Mouse (Mus musculus): ENCODE results near the gene Cog6.

Cog6 gene

GRCm38 (mm10) chr3:53038913-53039312 lies 21.9 kb upstream of the Cog6 start:
- in situ Hi-C loops (cut with MboI; ENCODE audit: low pct_unique_long_range_greater_than_20kb in 1 of 2, low sequenced_read_pairs in 2 of 2, unreplicated experiment in 1 of 2): loop anchor here (10.0 to 25.0 kb wide), 3 partner anchors 198 to 423 kb away; partner anchors contain the start of genes Nhlrc3 (in 1 of the 2) and Proser1 (in 1 of the 2)

- in situ Hi-C loops (cut with MboI; ENCODE audit: low pct_unique_long_range_greater_than_20kb in 1 of 2, low sequenced_read_pairs in 2 of 2, unreplicated experiment in 1 of 2): loop anchor here (10.0 to 25.0 kb wide), 3 partner anchors 200 to 425 kb away; partner anchors contain the start of genes Nhlrc3 (in 1 of the 2) and Proser1 (in 1 of the 2)
Measured at GRCm38 (mm10) chr3:53036941-53037340, 19.9 kb upstream of the Cog6 start.

GRCm38 (mm10) chr3:53036076-53036475 lies 19.0 kb upstream of the Cog6 start:
- in situ Hi-C loops (cut with MboI; ENCODE audit: low pct_unique_long_range_greater_than_20kb in 1 of 2, low sequenced_read_pairs in 2 of 2, unreplicated experiment in 1 of 2): loop anchor here (10.0 to 25.0 kb wide), 3 partner anchors 201 to 426 kb away; partner anchors contain the start of genes Nhlrc3 (in 1 of the 2) and Proser1 (in 1 of the 2)

GRCm38 (mm10) chr3:53033448-53033847 lies 16.4 kb upstream of the Cog6 start:
- in situ Hi-C loops (cut with MboI; ENCODE audit: low pct_unique_long_range_greater_than_20kb in 1 of 2, low sequenced_read_pairs in 2 of 2, unreplicated experiment in 1 of 2): loop anchor here (10.0 to 25.0 kb wide), 3 partner anchors 204 to 429 kb away; partner anchors contain the start of genes Nhlrc3 (in 1 of the 2) and Proser1 (in 1 of the 2)

GRCm38 (mm10) chr3:53032432-53032831 lies 15.4 kb upstream of the Cog6 start:
- in situ Hi-C loops (cut with MboI; ENCODE audit: low pct_unique_long_range_greater_than_20kb in 1 of 2, low sequenced_read_pairs in 2 of 2, unreplicated experiment in 1 of 2): loop anchor here (10.0 to 25.0 kb wide), 3 partner anchors 205 to 430 kb away; partner anchors contain the start of genes Nhlrc3 (in 1 of the 2) and Proser1 (in 1 of the 2)

- in situ Hi-C loops (cut with MboI; ENCODE audit: low pct_unique_long_range_greater_than_20kb in 1 of 2, low sequenced_read_pairs in 2 of 2, unreplicated experiment in 1 of 2): loop anchor here (10.0 to 25.0 kb wide), 3 partner anchors 206 to 431 kb away; partner anchors contain the start of genes Nhlrc3 (in 1 of the 2) and Proser1 (in 1 of the 2)
Measured at GRCm38 (mm10) chr3:53031586-53031985, 14.5 kb upstream of the Cog6 start.

GRCm38 (mm10) chr3:53029046-53029445 lies 12.0 kb upstream of the Cog6 start:
- in situ Hi-C loops (cut with MboI; ENCODE audit: low pct_unique_long_range_greater_than_20kb in 1 of 2, low sequenced_read_pairs in 2 of 2, unreplicated experiment in 1 of 2): loop anchor here (25.0 kb wide), 2 partner anchors 208 to 433 kb away; partner anchors contain the start of genes Nhlrc3 (in 1 of the 2) and Proser1 (in 1 of the 2)

- in situ Hi-C loops (cut with MboI; ENCODE audit: low pct_unique_long_range_greater_than_20kb in 1 of 2, low sequenced_read_pairs in 2 of 2, unreplicated experiment in 1 of 2): loop anchor here (25.0 kb wide), 2 partner anchors 210 to 435 kb away; partner anchors contain the start of genes Nhlrc3 (in 1 of the 2) and Proser1 (in 1 of the 2)
Measured at GRCm38 (mm10) chr3:53027333-53027732, 10.3 kb upstream of the Cog6 start.

GRCm38 (mm10) chr3:53007411-53007810 lies 9.6 kb downstream of the Cog6 start:
- in situ Hi-C loops (cut with MboI; ENCODE audit: low pct_unique_long_range_greater_than_20kb in 1 of 2, low sequenced_read_pairs in 2 of 2, unreplicated experiment in 1 of 2): no loop called here

- in situ Hi-C loops (cut with MboI; ENCODE audit: low pct_unique_long_range_greater_than_20kb in 1 of 2, low sequenced_read_pairs in 2 of 2, unreplicated experiment in 1 of 2): no loop called here
Measured at GRCm38 (mm10) chr3:53004406-53005114, 12.5 kb downstream of the Cog6 start.

- in situ Hi-C loops (cut with MboI; ENCODE audit: low pct_unique_long_range_greater_than_20kb in 1 of 2, low sequenced_read_pairs in 2 of 2, unreplicated experiment in 1 of 2): no loop called here
Measured at GRCm38 (mm10) chr3:53002076-53002475, 15.0 kb downstream of the Cog6 start.

- in situ Hi-C loops (cut with MboI; ENCODE audit: low pct_unique_long_range_greater_than_20kb in 1 of 2, low sequenced_read_pairs in 2 of 2, unreplicated experiment in 1 of 2): no loop called here
Measured at GRCm38 (mm10) chr3:52999996-53000395, 17.0 kb downstream of the Cog6 start.

- in situ Hi-C loops (cut with MboI; ENCODE audit: low pct_unique_long_range_greater_than_20kb in 1 of 2, low sequenced_read_pairs in 2 of 2, unreplicated experiment in 1 of 2): no loop called here
Measured at GRCm38 (mm10) chr3:52999016-52999744, 17.9 kb downstream of the Cog6 start.

GRCm38 (mm10) chr3:52997381-52997780 lies 19.7 kb downstream of the Cog6 start:
- in situ Hi-C loops (cut with MboI; ENCODE audit: low pct_unique_long_range_greater_than_20kb in 1 of 2, low sequenced_read_pairs in 2 of 2, unreplicated experiment in 1 of 2): no loop called here

- in situ Hi-C loops (cut with MboI; ENCODE audit: low pct_unique_long_range_greater_than_20kb in 1 of 2, low sequenced_read_pairs in 2 of 2, unreplicated experiment in 1 of 2): no loop called here
Measured at GRCm38 (mm10) chr3:52996635-52997034, 20.4 kb downstream of the Cog6 start.

- in situ Hi-C loops (cut with MboI; ENCODE audit: low pct_unique_long_range_greater_than_20kb in 1 of 2, low sequenced_read_pairs in 2 of 2, unreplicated experiment in 1 of 2): no loop called here
Measured at GRCm38 (mm10) chr3:52994666-52995065, 22.4 kb downstream of the Cog6 start.

- in situ Hi-C loops (cut with MboI; ENCODE audit: low pct_unique_long_range_greater_than_20kb in 1 of 2, low sequenced_read_pairs in 2 of 2, unreplicated experiment in 1 of 2): no loop called here
Measured at GRCm38 (mm10) chr3:52993296-52993695, 23.7 kb downstream of the Cog6 start.

- in situ Hi-C loops (cut with MboI; ENCODE audit: low pct_unique_long_range_greater_than_20kb in 1 of 2, low sequenced_read_pairs in 2 of 2, unreplicated experiment in 1 of 2): no loop called here
Measured at GRCm38 (mm10) chr3:52990041-52990737, 26.8 kb downstream of the Cog6 start.

Data from mouse embryonic stem cell (cell line).